Mouse (Mus musculus) heart, adult 10 weeks (tissue): ENCODE results near the gene Mfn1. TPM values are rescaled to one million over a fixed set of nuclear protein-coding genes. Genes with fewer than 3 reads are reported as not detected.

ENCODE experiments used
- polyA plus RNA-seq: library from polyadenylated mRNA; stranded (reverse); fragments of 350-450 nt; fragmentation: Illumina TruSeq; extraction: RNeasy Lipid Tissue Mini Kit (QIAGEN cat#74804); gene quantifications from one replicate; pipeline ENCODE4 v1.2.3, GENCODE M21; 2014; ENCODE audit warnings: low read depth, low replicate concordance

Gene Mfn1
- 442 TPM for polyA plus RNA-seq

DNA sequence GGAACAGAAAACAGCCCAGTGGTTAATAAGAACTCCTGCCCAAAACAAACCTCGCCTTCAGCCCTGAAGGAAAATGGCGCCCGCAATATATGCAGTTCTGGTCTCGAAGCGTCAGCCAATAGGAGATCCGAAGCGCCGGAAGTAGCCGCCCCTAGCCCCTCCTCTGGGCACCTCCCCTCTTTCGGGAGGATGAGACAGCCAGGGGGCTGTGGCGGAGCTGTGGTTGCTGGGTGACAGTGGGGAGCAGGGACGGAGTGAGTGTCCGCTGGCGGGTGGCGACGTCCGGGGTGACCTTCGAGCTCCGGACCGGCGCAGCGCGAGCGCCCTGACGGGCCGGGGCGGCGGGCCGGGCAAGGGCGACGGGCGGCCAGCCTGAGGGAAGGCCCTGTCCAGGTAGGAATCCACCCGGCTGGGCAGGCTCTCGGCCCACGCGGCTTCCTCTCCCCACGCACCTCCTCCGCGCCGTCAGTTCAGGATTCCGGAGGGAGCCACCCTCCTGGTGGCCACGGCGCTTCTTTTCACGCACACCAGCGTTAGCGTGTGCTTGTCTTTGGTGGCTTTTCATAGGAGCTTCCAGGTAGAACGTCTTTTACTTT lies at the start of gene Mfn1:
Gene Mfn1, plus strand, starts transcription at position 163 of the 596 bp plus-strand sequence.

DNA sequence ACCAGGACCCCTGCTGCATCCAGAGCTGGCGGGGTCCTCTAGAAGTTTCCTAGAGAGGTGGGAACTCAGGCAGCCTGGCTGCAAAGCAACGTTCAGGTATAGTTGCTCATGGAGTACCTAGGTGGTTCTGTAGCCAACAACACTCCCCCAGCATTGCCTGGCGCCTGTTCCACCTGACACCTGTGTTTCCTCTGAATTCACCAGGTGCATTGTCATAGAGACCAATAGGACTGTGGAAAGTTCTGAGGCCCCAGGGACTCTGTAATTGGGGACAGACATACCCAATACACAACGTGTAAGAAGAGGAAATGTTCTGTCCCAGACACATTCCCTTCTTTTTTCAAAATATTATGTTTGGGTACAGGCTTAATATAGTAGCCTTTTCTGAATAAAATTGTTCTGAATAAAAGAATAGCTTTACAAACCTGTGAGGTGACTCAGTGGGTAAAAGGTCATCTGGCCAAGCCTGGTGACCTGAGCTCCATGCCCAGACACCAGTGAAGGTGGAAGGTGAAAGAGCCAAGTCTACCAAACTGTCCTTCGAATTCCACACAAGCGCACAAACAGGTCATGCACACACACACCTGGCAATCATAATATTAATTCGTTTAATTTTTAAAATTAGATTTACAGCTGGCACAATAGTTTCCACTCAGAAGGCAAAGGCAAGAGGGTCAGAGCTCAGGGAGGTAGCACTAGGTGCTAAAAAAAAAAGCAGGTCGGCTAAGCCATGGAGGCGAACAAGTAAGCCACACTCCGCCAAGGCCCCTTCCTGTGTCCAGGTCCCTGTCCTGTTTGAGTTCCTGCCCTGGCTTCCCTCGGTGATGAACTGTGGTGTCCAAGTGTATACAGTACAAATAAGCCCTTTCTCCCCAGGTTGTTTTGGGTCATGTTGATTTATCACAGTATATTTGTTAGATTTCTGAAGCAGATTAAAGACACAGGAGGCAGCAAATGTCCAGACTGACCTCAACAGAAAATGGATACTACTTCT lies 36.9 kb upstream of the Mfn1 start, which contains the start of gene Kcnmb3:
Gene Kcnmb3, minus strand, starts transcription at position 135 of the 994 bp plus-strand sequence.

DNA sequence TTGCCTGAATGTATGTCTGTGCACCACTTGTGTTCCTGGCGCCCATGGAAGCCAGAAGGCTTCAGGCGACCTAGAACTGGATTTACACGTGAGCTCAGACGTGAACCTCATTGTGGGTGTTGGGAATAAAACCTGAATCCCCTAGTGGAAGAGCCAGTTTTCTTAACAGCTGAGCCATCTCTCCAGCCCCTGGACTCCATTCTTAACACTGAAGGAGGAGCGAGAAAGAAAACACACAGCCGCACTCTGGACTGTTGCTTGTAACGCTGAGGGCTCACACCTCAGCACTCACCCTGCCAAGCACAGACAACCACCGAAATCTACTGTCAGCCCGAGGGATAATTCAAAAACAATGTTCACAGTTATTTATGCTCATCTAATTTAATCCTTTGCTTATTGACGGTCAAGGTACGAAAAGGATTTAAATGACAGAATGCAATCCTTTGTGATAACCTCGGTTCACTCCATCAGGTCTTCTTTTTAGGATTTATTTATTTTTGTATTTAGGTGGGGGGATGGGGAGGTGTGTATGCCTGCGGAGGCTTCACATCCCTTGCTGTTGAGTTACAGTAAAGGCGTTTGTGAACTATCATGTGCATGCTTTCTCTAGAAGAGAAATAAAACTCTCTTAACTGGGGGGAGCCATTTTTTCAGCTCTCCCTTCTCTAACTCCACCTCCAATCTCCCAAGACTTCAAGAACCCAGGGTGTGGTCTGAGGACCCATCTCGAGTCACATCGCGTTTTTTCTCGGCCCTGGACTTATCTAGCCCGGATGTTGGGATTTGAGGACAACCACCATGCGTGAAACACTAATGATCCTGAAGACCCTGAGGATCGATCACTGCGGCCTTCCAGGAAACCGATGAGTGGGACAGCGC lies 19.5 kb upstream of the Mfn1 start, which contains the start of gene Zfp639:
Gene Zfp639, plus strand, starts transcription at position 764 of the 879 bp plus-strand sequence.

DNA sequence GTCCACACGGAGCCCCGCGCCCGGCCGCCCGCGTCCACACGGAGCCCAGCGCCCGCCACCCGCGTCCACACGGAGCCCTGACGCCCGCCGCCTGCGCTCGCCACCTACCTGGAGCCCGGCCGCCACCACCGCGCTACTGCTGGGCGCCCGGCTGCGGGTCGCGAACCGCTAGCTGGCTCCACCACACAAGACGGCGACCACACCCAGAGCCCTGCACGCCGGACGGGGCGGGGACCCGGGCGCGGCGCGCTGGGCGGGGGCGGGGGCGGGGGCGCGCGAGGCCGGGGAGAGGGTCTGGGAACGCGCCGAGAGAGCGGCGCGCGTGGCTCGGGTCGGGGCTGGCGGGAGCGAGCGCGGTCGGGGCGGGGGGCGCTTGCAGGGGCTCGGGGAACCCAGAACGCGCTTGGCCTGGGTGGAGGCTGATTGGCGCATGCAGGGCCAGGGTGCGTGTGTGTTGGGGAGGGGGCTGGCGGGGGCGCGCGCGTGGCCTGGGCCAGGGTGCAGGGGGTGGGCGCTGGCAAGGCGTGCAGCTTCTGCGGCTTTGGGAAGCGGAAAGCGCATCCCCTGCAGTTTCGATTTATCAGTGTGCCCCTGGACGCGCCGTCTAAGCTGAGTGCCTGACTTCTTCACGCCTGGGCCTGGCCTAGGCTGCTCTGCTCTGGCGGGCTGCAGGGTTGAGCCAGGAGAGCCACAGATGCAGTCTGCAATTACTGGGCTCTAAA lies 87.2 kb downstream of the Mfn1 start, which contains the start of gene Gnb4:
Gene Gnb4, minus strand, starts transcription at position 255 of the 722 bp plus-strand sequence.

Other genes with a start within 250 kb of the Mfn1 start
- gene Zmat3, start 163.5 kb upstream of the Mfn1 start, polyA plus RNA-seq = 3.8 TPM
- 24.8 TPM for gene Pik3ca, start 131.8 kb upstream of the Mfn1 start, polyA plus RNA-seq
- not detected for gene Kcnmb3, start 37.2 kb upstream of the Mfn1 start, polyA plus RNA-seq
- gene Zfp639, start 19.2 kb upstream of the Mfn1 start, polyA plus RNA-seq = 46.9 TPM
- gene Gnb4, start 87.1 kb downstream of the Mfn1 start, polyA plus RNA-seq = 9.6 TPM
- gene Actl6a, start 176.8 kb downstream of the Mfn1 start, polyA plus RNA-seq = 26.7 TPM
- 1,115 TPM for gene Ndufb5, start 207.5 kb downstream of the Mfn1 start, polyA plus RNA-seq
- 47.0 TPM for gene Mrpl47, start 208.1 kb downstream of the Mfn1 start, polyA plus RNA-seq